Mouse (Mus musculus) liver, adult 2 months (tissue): ENCODE data around the gene Cpne8.

Source experiments
- CTCF ChIP-seq: fragments of 200-500 bp; IDR thresholded peaks from 2 replicates; pipeline ENCODE4 v1.5.1; 2011; ENCODE audit warnings: low read depth, low read length, control low read depth
- POLR2A ChIP-seq: fragments of 200-500 bp; IDR thresholded peaks from 2 replicates; pipeline ENCODE4 v1.6.1; 2011; ENCODE audit warnings: low read length, control low read depth; ENCODE audit not compliant: insufficient read depth; ENCODE audit errors: extremely low read depth

DNA sequence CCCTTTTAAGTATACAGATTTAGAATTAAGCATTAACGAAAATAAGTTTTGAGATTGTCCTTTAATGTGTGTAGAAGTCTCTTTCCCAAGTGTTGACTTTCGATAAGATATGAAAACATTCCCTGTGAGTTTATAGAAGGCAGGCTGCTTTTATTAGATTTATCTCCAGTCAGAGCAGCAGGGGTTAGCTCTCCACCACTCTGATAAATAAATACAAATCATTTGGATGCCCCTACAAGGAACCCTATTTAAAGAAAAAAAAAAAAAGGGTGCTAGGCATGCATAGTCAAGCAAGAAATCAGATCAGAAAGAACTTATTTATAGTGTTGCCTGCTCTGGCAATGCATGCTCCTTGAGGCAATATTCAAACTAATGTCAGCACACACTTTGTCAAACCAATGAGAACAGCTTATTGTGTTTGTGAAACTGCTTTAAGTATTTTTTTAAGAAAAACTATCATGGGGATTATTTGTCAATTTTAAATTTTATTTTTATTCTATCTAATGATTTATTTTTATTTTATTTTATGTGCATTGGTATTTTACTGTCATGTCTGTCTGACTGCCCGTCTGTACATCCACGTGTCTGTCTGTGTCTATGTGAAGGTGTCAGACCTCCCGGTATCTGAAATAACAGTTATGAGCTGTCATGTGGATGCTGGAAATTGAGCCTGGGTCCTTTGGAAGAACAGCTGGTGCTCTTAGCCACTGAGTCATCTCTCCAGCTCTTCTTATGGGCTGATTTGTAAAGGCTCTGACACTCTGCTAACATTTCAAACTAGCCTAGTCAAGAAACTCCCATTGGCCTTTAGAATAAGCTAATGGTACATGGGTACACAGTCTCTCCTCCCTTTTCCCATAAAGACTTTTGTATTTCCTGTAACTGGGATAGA lies 142.7 kb downstream of the Cpne8 start:
- TF ChIP-seq POLR2A (no peak), CTCF (no peak)
